Mouse (Mus musculus) T-helper 1 cell (primary cell): ENCODE measurements around the gene Nsun5.

ENCODE experiments used
- in situ Hi-C: fragments of 300-600 bp; cut with MboI, MseI; formaldehyde crosslinking; loops from one replicate; pipeline ENCODE4 v1.15.1; 2025; ENCODE audit warnings: high pct_unique_total_duplicates

Gene Nsun5

GRCm38 (mm10) chr5:135373601-135374000 is 3.8 kb downstream of the Nsun5 start:
- in situ Hi-C loops, result no loop called here

- in situ Hi-C loops, result no loop called here
Observed at GRCm38 (mm10) chr5:135375167-135375566, 5.4 kb downstream of the Nsun5 start.

GRCm38 (mm10) chr5:135376341-135376740 is 6.6 kb downstream of the Nsun5 start:
- in situ Hi-C loops, result no loop called here

GRCm38 (mm10) chr5:135380681-135381080 is 10.9 kb downstream of the Nsun5 start:
- in situ Hi-C loops, result no loop called here

GRCm38 (mm10) chr5:135381356-135381925 is 11.7 kb downstream of the Nsun5 start:
- in situ Hi-C loops, result no loop called here

GRCm38 (mm10) chr5:135382746-135383145 is 13.0 kb downstream of the Nsun5 start:
- in situ Hi-C loops, result no loop called here

- in situ Hi-C loops, result no loop called here
Observed at GRCm38 (mm10) chr5:135383771-135384170, 14.0 kb downstream of the Nsun5 start.

GRCm38 (mm10) chr5:135394004-135394823 is 24.5 kb downstream of the Nsun5 start, which contains the start of gene Pom121:
Pom121 (minus strand) TSS chr5:135394546.
- in situ Hi-C loops, result no loop called here

- in situ Hi-C loops, result no loop called here
Observed at GRCm38 (mm10) chr5:135395826-135396225, 26.1 kb downstream of the Nsun5 start.

- in situ Hi-C loops, result no loop called here
Observed at GRCm38 (mm10) chr5:135399382-135399781, 29.6 kb downstream of the Nsun5 start.

- in situ Hi-C loops, result no loop called here
Observed at GRCm38 (mm10) chr5:135400244-135400643, 30.5 kb downstream of the Nsun5 start.

GRCm38 (mm10) chr5:135404623-135405022 is 34.9 kb downstream of the Nsun5 start:
- in situ Hi-C loops, result no loop called here

- in situ Hi-C loops, result no loop called here
Observed at GRCm38 (mm10) chr5:135405437-135405836, 35.7 kb downstream of the Nsun5 start.

- in situ Hi-C loops, result no loop called here
Observed at GRCm38 (mm10) chr5:135408114-135408513, 38.4 kb downstream of the Nsun5 start.

- in situ Hi-C loops, result no loop called here
Observed at GRCm38 (mm10) chr5:135410266-135410665, 40.5 kb downstream of the Nsun5 start.
